Mouse (Mus musculus) forelimb bud, embryonic 11.5 days (tissue): ENCODE results near the gene Kif3a.
A peak's percentile ranks its signal among the peaks of the same experiment; 100 is the strongest.

Source experiments
- DNase-seq: peaks from one replicate; pipeline ENCODE4 v3.0.0-alpha.2; 2012; ENCODE audit warnings: low read depth, low spot score

Gene Kif3a

DNA sequence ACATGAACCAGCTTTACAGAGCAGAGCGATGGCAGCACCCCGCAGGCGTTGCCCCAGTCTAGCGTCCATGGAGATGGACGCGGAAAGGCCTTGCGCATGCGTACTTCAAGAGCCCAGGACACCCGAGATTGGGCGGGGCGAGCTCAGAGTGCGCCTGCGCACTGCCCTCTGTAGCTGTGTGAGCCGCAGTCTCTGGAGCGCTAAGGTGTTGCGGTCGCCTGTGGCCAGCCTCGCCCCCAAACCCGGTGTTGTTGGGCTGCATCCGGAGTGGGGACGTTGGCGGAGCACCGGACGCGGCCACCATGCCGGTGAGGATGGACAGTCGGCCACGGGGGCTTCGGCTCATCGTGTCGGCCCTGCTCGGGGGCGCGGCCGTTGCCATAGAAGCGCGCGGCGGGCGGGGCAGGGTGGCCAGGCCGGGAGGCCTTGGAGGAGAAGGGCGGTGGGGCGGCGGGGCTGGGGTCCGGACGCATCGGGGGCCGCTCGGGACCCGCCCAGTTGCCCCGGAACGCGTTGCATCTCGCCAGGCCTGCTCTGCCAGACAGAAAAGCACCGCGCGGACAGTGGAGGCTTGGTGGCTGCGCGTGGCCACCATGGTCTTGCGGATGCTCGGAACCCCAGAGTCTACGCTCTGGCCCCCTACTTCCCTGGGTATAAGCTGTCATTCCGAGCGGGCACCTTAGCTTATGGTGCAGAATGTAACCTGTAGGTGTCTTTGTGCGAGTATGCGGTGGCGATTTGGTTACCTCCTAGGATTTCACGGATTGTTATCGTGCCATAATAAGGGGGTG lies at the start of gene Kif3a:
Kif3a (plus strand) TSS at position 156 of the 791 bp plus-strand sequence.
- peak; percentile 98 for DNase-seq

- DNase-seq: no peak
Observed at GRCm38 (mm10) chr11:53518759-53519158, 48.4 kb upstream of the Kif3a start.

- DNase-seq: no peak
Observed at GRCm38 (mm10) chr11:53519207-53520121, 47.7 kb upstream of the Kif3a start, which contains the start of gene Sept8. Gene Sept8 (plus strand): TSS chr11:53519257.

- no peak for DNase-seq
Observed at GRCm38 (mm10) chr11:53520122-53520978, 46.8 kb upstream of the Kif3a start.

GRCm38 (mm10) chr11:53521120-53521820 lies 45.9 kb upstream of the Kif3a start:
- DNase-seq: no peak

GRCm38 (mm10) chr11:53521821-53522131 lies 45.4 kb upstream of the Kif3a start:
- no peak for DNase-seq

- no peak for DNase-seq
Observed at GRCm38 (mm10) chr11:53522362-53522761, 44.8 kb upstream of the Kif3a start.

- no peak for DNase-seq
Observed at GRCm38 (mm10) chr11:53522930-53523329, 44.2 kb upstream of the Kif3a start.

DNA sequence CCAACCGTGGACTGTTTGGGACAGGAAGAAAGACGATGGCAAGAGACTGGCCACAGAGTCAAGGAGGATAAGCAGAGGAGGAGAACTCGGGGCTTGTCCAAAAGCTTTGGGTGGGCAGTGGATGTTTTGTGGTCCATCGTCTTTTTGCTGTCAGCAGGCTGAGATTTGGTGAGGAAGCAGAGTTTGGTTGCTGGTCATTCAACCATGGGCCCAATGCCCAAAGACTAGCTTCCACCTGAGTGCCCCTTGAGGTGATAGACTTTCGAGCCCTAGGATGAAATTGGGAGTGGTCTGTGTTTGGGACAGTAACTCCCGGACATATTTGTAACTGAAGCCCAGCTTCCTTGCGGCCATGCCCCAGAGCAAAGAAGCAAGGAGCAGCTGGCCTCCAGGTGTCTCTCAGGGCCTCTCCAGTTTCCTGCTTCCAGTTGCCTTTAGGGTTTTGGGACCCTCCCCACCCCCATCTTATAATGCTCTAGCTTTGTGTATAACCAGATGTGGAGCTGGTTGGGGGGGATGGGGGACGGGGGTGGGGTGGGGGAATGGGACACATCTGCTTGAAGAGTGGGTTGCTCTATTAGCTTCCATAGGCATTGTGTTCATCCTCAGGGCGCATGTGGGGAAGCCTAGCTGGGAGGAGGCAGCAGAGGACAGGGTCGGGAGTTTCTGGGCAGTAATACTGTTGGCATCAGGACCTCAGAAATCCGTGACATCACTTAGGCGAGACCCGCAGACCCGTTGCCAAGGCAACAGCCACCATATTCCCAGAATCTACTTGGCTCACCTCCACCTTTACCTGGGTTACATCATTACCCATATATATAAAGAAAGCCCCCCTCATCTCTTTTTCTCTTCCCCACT lies 43.4 kb upstream of the Kif3a start:
- DNase-seq: peak; percentile 67

DNA sequence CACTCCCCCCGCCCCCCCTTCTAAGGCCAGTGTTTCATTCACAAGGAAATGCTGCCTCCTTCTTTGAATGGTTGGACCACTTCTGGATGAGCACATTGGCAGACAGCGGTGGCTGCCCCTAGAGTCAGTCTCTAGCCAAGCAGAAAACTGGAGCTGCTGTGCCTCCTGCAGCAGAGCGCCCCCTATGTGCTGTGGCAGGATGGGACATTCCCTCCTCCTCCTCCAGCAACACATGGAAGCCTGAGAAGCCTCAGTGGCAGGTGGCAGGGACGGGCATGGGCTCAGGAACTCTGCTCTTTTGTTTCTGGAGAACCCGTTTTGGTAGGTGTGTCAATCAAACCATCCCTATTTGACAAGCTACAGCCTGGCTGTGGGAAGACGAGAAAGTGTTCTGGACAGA lies 42.3 kb upstream of the Kif3a start:
- no peak for DNase-seq

DNA sequence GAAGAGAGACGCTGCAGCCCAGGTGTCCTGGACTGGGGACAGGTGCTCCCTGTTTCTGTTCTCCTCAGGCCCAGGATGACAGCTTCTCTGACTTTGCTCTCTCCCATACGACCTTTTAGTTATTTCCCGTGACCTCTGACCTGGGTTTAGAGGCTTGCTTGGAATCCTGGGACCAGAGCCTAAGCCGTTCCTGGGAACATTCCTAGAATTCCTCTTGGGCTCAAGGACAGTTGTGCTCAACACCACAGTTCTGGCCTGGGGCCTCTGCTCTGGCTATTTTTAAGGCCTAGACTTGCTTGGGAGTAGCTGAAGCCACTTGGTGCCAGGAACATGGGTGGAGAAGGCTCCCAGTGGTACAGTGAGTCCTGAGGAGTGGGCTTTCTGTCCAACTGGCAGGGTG lies 41.7 kb upstream of the Kif3a start:
- DNase-seq: no peak

DNA sequence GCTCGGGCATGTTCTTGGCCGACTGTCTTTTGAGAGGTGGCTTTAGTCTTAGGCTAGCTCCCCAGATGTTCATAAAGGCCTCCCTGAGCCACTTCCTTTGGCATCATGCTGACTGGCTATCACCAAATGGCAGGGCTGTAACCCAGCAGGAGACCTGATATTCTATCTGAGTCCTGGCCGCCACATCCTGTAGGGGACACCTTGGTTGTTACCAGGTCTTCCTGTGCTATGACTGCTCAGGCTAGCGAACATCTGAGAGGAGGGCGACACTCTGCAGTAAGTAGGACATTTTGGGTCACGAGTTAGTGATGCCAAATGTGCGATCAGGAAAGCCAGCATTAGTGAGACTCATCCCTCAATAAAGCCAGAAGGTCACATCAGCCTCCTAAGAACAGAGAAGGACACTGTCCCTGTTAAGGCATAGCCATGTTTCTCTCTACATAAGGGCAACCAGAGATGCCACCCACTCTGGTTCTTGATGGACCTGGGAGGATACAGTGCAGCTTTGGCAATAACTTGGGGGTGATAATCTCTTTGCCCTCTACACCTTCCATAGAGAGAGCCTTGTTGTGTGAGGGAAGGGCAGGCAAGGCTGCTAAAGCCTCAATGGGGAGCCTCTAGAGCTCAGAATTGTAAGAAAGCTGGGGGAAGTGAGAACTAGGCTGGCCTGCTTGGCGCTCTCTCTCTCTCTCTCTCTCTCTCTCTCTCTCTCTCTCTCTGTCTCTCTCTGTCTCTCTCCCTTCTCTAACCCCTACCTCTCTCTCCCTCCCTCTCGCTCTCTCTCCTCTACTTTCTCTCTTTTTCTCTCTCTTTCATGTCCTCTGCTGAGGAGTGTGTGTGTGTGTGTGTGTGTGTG lies 38.6 kb upstream of the Kif3a start:
- DNase-seq: no peak

- DNase-seq: no peak
Observed at GRCm38 (mm10) chr11:53529253-53529557, 38.0 kb upstream of the Kif3a start.

DNA sequence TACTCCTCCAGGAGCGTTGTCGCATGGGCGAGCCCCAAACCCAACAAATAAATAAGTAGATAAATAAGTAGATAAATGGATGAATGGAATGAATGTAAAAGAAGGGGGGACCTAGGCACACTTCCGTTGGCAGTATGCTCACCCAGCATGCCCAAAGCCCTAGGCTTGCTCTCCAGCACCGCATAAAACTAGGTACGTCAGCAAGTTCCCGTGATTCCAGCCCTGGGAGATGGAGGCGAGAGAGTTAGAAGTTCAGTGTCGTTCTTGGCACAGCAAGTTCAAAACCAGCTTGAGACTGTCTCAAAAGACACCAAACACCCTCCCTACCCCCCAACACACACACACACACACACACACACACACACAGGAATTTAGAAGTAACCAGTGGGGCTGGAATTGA lies 37.2 kb upstream of the Kif3a start:
- DNase-seq: no peak

DNA sequence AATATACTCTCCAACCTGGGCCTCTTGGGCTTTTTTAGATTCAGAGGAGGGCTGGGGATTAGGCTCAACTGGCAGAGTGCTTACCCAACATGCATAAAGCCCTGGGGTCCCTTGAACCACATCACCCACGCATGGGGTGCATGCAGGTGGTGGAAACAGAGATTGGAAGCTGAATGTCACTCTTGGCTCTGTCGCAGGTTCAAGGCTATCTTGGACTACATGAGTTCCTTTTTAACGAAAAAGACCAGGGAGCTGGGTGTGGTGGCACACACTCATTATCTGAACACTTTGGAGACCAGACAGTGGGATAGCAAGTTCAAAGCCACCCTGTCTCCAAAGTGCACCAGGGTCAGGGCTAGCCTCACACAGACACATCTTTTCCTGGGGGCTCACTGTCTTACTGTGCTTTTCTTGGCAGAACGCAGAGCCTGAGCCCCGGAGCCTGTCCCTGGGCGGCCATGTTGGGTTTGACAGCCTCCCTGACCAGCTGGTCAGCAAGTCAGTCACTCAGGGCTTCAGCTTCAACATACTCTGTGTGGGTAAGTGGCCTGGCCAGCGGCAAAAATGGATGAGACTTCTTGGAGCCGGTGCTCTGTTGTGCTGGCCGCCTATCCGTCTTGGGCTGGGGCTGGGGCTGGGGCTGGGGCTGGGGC lies 35.5 kb upstream of the Kif3a start:
- no peak for DNase-seq

- DNase-seq: no peak
Observed at GRCm38 (mm10) chr11:53532231-53532620, 35.0 kb upstream of the Kif3a start.

- no peak for DNase-seq
Observed at GRCm38 (mm10) chr11:53539002-53539491, 28.1 kb upstream of the Kif3a start.

GRCm38 (mm10) chr11:53540394-53540793 lies 26.8 kb upstream of the Kif3a start:
- no peak for DNase-seq

GRCm38 (mm10) chr11:53541222-53541621 lies 26.0 kb upstream of the Kif3a start:
- DNase-seq: no peak
